Mouse (Mus musculus): ENCODE measurements around the gene Yipf2.
"Not testable (repeated sequence)": the region's sequence is repeated elsewhere in the genome, so short reads cannot be mapped to it uniquely, and the experiment has no call there.

Yipf2 gene

DNA sequence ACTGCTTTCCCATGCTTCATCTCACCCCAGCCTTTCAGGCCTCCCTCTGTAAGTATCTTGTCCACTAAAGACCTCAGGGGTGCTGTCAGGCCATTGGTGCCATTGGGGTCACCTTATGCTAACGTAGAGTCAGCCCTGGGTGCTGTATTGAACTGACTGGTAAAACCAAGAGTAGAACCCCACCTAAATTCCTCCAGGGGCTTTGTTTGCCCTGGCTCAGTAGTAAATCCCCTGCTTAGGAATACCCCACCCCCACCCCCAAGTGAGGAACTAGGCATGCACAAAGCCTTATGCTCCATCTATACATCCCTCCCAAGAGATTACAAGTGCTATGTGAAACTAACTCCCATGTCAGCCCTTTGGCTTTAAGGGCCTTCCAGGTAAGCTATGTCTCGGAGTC lies 35.1 kb downstream of the Yipf2 start:
- no peak for DNase-seq (ENCODE audit: low read depth, low spot score)

DNA sequence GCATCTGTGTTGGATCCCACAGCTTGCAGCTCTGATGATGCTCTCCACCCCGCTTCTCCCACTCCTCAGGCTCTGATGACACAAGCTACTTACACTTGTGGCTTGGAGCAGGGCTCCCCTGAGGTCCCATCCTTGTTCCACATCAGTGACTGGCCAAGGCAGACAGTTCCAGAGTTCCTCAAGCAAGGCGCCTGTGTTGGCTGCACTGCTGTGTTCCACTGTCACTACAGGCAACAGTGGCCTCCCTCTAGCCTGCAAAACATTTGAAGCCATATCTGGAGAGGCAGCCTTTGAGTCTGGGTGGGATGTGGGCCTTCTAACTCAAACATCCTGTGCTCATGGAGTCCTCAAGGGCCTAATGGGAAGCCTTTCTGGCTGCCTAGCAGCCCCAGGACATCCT lies 35.6 kb downstream of the Yipf2 start:
- DNase-seq (ENCODE audit: low read depth, low spot score), result no peak

GRCm38 (mm10) chr9:21555198-21555742 lies 37.4 kb downstream of the Yipf2 start:
- no peak for DNase-seq (ENCODE audit: low read depth, low spot score)

GRCm38 (mm10) chr9:21553607-21554273 lies 38.9 kb downstream of the Yipf2 start:
- no peak for DNase-seq (ENCODE audit: low read depth, low spot score)

DNA sequence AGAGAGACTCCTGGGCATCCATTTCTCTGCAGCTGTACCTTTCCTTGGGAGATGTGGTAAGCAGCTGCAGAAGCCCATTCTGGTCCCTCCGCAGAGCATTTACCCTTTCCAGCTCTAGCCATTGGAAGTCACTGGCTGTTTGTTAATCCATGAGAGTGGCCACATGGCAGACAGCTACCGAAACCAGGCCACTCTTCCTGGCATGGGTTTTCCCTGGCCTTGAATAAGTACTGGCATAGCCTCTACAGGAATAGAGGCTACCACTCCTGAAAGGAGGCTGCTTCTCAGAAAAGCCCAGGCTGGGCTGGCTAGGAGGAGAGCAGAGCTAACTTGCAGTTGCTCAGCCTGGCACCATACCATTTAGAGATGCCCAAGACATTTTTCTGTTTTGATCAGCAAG lies 41.6 kb downstream of the Yipf2 start:
- DNase-seq (ENCODE audit: low read depth, low spot score), result no peak

GRCm38 (mm10) chr9:21547075-21547941 lies 45.3 kb downstream of the Yipf2 start:
- peak; percentile 54 for DNase-seq (ENCODE audit: low read depth, low spot score)

DNA sequence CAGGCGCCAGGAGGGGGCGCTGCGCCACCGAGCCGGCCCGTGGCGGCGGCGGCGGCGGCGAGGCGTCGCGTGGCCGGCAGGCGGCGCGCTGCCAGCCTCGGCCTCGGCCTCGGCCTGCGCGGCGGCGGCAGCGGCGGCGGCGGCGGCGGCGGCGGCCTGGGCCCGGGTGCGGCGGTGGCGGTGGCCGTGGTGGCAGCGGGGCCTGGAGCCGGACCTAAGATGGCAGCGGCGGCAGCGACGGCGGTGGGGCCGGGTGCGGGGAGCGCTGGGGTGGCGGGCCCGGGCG lies 45.9 kb downstream of the Yipf2 start, which contains the start of gene Carm1:
Gene Carm1, plus strand, starts transcription at position 106 of the 286 bp plus-strand sequence.
- no peak for DNase-seq (ENCODE audit: low read depth, low spot score)

- DNase-seq (ENCODE audit: low read depth, low spot score), result peak; percentile 97
These were observed 46.5 kb downstream of the Yipf2 start for GRCm38 (mm10) chr9:21545916-21546788.

DNA sequence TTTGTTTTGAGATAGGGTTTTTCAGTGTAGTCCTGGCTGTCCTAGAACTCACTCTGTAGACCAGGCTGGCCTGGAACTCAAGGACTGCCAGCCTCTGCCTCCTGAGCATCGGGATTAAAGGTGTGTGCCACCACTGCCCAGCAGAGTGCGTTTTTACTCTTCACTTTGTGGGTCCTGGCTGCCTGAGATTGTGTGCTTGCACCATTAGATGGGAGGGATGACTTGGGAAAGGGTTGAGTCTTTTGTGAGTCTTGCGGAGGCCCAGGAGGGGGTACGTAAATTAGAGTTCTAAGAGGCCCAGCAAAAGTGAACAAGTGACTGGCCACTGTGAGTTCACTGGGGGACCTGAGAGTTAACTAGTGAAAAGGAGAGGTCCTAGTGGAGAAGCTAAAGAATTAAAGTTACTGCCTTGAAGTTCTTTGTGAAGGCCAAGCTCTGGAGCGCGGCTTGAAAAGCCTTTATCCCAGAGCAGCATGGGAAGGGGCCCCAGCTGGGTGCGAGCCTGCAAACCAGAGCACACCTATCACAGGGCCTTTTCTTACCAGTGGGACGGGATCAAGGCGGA lies 47.2 kb downstream of the Yipf2 start:
- DNase-seq (ENCODE audit: low read depth, low spot score), result no peak

DNA sequence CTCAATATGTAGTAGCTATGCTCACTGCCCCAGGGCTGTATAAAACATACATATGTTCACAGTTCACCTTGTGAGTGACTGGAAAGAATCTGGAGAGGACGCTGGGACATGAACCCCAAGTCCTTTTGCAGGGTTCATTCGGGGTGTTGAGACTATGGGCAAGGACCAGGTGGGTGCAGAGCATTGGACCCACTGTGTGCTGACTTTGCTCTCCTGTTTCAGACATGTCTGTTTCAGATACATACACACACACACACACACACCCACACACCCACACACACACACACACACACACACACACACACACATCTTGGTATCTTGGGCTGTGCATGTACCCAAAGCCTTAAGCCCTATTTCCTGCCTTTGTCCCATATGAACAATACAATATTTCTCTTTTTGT lies 50.6 kb downstream of the Yipf2 start:
- DNase-seq (ENCODE audit: low read depth, low spot score), result not testable (repeated sequence)

GRCm38 (mm10) chr9:21539981-21540753 lies 52.5 kb downstream of the Yipf2 start:
- DNase-seq (ENCODE audit: low read depth, low spot score), result no peak
